Mouse (Mus musculus) kidney, postnatal 0 days (tissue): ENCODE measurements at regions not wholly inside any gene's neighbourhood (a gene's known extent, or its start where the extent isn't known, plus 50 kb on each side); places are given as distances from the start of the nearest gene placed in this dataset.

Source experiments
- ATAC-seq: fragments of 200-750 bp; cut with Nextera tagmentation; replicated peaks from 2 replicates; pipeline ENCODE4 v1.8.0; 2017; ENCODE audit warnings: low read depth, moderate number of reproducible peaks, moderate TSS enrichment, moderate library complexity; ENCODE audit not compliant: low FRiP score
- DNase-seq: peaks from one replicate; pipeline ENCODE4 v3.0.0-alpha.2; 2016; ENCODE audit warnings: low spot score
- H3K27ac ChIP-seq: fragments of 300-500 bp; sonication (generic); 2 replicates; pipeline ENCODE4 v1.5.1; 2014; ENCODE audit warnings: mild to moderate bottlenecking
- H3K27me3 ChIP-seq: fragments of 300-500 bp; sonication (generic); 2 replicates; pipeline ENCODE4 v1.6.1; 2014; ENCODE audit warnings: low read length, mixed read lengths; ENCODE audit not compliant: insufficient read depth
- H3K36me3 ChIP-seq: fragments of 300-500 bp; sonication (generic); 2 replicates; pipeline ENCODE4 v1.6.1; 2014; ENCODE audit warnings: low read length, mixed read lengths; ENCODE audit not compliant: insufficient read depth
- H3K4me1 ChIP-seq: fragments of 300-500 bp; sonication (generic); replicated peaks from 2 replicates; pipeline ENCODE4 v1.6.1; 2014; ENCODE audit warnings: antibody characterized with exemption, low read length, mixed read lengths; ENCODE audit not compliant: insufficient read depth
- H3K4me2 ChIP-seq: fragments of 300-500 bp; sonication (generic); 2 replicates; pipeline ENCODE4 v1.6.1; 2014; ENCODE audit warnings: mild to moderate bottlenecking, low read length, moderate library complexity, mixed read lengths
- H3K4me3 ChIP-seq: fragments of 300-500 bp; sonication (generic); replicated peaks from 2 replicates; pipeline ENCODE4 v1.5.1; 2014; ENCODE audit warnings: low read depth, low read length
- H3K9ac ChIP-seq: fragments of 300-500 bp; sonication (generic); 2 replicates; pipeline ENCODE4 v1.6.1; 2014; ENCODE audit warnings: low read depth, low read length
- H3K9me3 ChIP-seq: fragments of 300-500 bp; sonication (generic); replicated peaks from 2 replicates; pipeline ENCODE4 v1.6.1; 2016; ENCODE audit warnings: low read length, inconsistent platforms, mixed read lengths
- CTCF ChIP-seq: IDR thresholded peaks from 2 replicates; pipeline ENCODE4 v1.5.1; 2016; ENCODE audit warnings: antibody characterized with exemption, low read depth, mild to moderate bottlenecking, moderate library complexity
- WGBS: fragments of 180-500 bp; shearing (Covaris S2); extraction: QIAGEN DNeasy Blood & Tissue Kit; methylation state at CpG from one replicate; pipeline ENCODE4 v1.1.7; 2014; 5-methylcytosine and 5-hydroxymethylcytosine counted together

GRCm38 (mm10) chr4:31425135-31425534 is 538.8 kb upstream of the Map3k7 start:
- 44% methylated on average over 7 of the region's 7 CpGs for WGBS
- H3K4me3 ChIP-seq: no peak overlapping the region
- DNase-seq: no peak
- TF ChIP-seq CTCF: no peak
- ATAC-seq: no peak
- no peak overlapping the region for H3K4me2 ChIP-seq
- H3K27ac ChIP-seq: no peak overlapping the region
- no peaks in the 10 kb centered on the region for H3K27me3 ChIP-seq
- no peaks in the 10 kb centered on the region for H3K4me1 ChIP-seq
- no peaks in the 10 kb centered on the region for H3K36me3 ChIP-seq
- no peak overlapping the region for H3K9ac ChIP-seq
- H3K9me3 ChIP-seq: no peaks in the 10 kb centered on the region

DNA sequence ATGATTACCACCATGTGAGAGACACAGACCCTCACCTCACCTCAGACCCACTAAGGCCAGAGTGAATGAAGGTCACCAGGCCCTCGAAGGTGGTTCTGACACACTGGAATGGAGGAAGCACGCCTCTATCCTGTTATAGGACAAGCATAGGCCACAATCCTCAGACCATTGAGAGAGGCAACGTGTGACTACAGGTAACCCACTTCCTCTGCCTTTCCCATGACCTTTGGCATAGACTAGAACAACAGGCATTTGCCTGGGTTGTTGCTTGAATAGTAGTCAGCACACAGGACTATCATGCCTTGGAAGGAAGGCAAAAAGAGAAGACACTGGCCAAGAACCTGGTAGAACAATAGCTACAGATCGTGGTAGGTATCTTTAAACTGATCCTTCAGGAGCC is 538.2 kb upstream of the Map3k7 start:
- Histone ChIP-seq H3K27me3 (no peaks in the 10 kb centered on the region), H3K9ac (no peak overlapping the region), H3K27ac (no peak overlapping the region), H3K9me3 (no peaks in the 10 kb centered on the region), H3K4me2 (no peak overlapping the region), H3K4me3 (no peak overlapping the region), H3K36me3 (no peaks in the 10 kb centered on the region), H3K4me1 (no peaks in the 10 kb centered on the region)
- ATAC-seq (no peak), DNase-seq (no peak)
- no peak for TF ChIP-seq CTCF
- WGBS: 81% methylated on average over 4 of the region's 4 CpGs

- Histone ChIP-seq H3K4me1 (no peaks in the 10 kb centered on the region), H3K4me2 (no peak overlapping the region), H3K9ac (no peak overlapping the region), H3K4me3 (no peak overlapping the region), H3K27ac (no peak overlapping the region), H3K27me3 (no peaks in the 10 kb centered on the region), H3K36me3 (no peaks in the 10 kb centered on the region), H3K9me3 (no peaks in the 10 kb centered on the region)
- no peak for DNase-seq
- WGBS: 68% methylated on average over 7 of the region's 7 CpGs
- ATAC-seq: no peak
- no peak for TF ChIP-seq CTCF
These were observed 537.5 kb upstream of the Map3k7 start for GRCm38 (mm10) chr4:31426169-31427030.

DNA sequence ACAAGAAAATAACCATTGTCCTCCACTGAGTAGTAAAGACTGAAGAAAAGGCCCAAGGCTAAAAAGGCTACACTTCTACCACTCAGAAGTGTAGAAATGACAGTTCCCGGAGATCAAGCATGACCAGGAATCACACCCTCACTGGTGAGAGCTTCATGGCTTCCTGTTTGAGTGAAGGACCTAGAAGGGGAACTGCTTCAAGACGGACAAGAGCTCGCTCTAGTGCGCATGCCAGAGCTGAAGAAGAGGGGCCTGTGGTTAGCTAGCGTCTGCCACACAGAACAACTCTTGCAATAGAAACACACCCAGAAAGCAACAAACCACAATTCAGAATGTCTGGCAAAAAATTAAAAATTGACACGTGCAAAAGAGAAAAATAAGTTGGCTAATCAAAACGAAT is 530.0 kb upstream of the Map3k7 start:
- 89% methylated on average over 7 of the region's 7 CpGs for WGBS
- DNase-seq (no peak), ATAC-seq (no peak)
- Histone ChIP-seq H3K9ac (no peak overlapping the region), H3K27ac (no peak overlapping the region), H3K4me1 (no peaks in the 10 kb centered on the region), H3K9me3 (no peaks in the 10 kb centered on the region), H3K4me3 (no peak overlapping the region), H3K27me3 (no peaks in the 10 kb centered on the region), H3K36me3 (no peaks in the 10 kb centered on the region), H3K4me2 (no peak overlapping the region)
- TF ChIP-seq CTCF: no peak

DNA sequence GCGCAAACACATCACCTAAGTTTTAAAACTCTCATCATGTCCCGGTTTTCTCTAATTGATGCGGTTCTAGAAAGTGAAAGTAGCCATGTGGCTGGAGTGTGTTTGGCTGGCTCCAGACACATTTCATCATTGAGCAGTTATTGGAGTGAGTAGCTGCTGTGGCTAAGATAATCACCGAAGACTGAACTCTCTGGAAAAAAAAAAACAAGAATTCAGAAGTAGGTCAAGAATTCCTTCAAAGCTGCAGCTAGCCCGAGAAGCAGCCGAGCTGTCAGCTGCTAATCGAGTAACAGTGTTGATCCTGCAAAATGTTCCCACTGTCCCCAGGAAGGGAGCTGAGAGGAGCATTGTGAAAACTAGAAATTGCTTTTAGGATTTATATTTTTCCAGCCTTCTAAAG is 509.0 kb upstream of the Map3k7 start:
- Histone ChIP-seq H3K9ac (no peak overlapping the region), H3K9me3 (no peaks in the 10 kb centered on the region), H3K4me1 (no peaks in the 10 kb centered on the region), H3K4me3 (no peak overlapping the region), H3K36me3 (no peaks in the 10 kb centered on the region), H3K4me2 (0 out of 2 replicates have a peak overlapping the region, but pooled peaks have one; percentile 12), H3K27ac (no peak overlapping the region), H3K27me3 (no peaks in the 10 kb centered on the region)
- DNase-seq (peak; percentile 42), ATAC-seq (no peak)
- TF ChIP-seq CTCF: no peak
- 60% methylated on average over 7 of the region's 7 CpGs for WGBS

DNA sequence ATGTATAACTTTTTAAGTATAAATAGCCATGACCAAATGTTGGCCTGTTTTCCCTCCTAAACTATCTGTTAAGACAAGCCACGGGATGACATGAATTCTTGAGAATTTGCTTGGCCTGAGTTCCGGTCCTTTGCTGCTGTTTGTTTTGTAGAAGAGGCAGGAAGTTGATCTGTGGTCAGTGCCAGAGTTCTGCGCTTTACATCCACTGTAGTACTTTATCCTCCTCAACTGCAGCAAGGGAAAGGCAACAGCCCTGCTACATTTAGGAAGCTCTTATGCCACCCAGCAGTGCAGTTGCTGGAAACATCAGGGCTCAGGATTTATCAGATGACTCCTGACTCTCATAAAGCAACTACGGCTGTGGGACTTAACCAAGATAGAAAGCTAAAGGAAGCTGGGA is 508.4 kb upstream of the Map3k7 start:
- no peak for ATAC-seq

More for the DNA sequence above, 508.4 kb upstream of the Map3k7 start:
- H3K4me2 ChIP-seq: no peak overlapping the region
- 44% methylated on average over 4 of the region's 4 CpGs for WGBS
- no peaks in the 10 kb centered on the region for H3K27me3 ChIP-seq
- no peak for TF ChIP-seq CTCF
- H3K36me3 ChIP-seq: no peaks in the 10 kb centered on the region
- no peak overlapping the region for H3K4me3 ChIP-seq
- no peak overlapping the region for H3K27ac ChIP-seq
- no peaks in the 10 kb centered on the region for H3K4me1 ChIP-seq
- DNase-seq: peak; percentile 61
- no peaks in the 10 kb centered on the region for H3K9me3 ChIP-seq
- H3K9ac ChIP-seq: no peak overlapping the region
